Mouse (Mus musculus) layer of hippocampus, postnatal 14 days (tissue): Measurements from ENCODE around the gene Scaf1. TPM values are rescaled to one million over a fixed set of nuclear protein-coding genes. Genes with fewer than 3 reads are reported as not detected.
"Not testable (repeated sequence)": the region's sequence is repeated elsewhere in the genome, so short reads cannot be mapped to it uniquely, and the experiment has no call there.

Experiments
- DNase-seq, 2 experiments: peaks; one replicate each; pipeline ENCODE4 v3.0.0; 2021 to 2022; ENCODE audit warnings: low spot score in 2 of 2, mixed read lengths in 1 of 2
- total RNA-seq, 2 experiments: library from RNA; stranded (reverse); gene quantifications; 2 replicates each; pipeline ENCODE4 v1.2.3; 2021

Gene Scaf1
- total RNA-seq, 2 experiments from 2014 or later, result 153 to 158 TPM

DNA sequence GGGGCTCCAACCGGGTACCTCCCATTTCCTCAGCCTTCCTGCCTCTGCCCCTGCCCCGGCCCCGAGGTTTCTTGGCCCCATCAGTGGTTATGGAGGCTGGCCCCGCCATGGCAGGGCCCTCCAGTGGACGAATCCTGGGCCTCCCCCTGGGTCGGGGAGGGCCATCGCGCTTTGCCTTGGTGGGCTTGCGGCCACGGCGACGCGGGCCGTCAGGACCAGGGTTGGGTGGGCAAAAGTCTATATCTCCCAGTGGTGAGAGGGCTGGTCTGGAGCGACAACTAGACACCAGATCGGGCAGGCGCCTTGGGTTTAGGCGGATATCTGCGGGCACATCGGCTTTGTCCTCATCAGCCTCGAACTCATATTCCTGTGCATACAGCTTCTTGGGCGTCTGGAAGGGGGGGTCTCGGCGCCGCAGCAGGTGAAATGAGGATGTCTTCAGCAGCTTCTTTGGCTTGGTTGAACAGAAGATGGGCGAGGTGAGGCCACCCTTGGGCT is 30.7 kb upstream of the Scaf1 start:
- no peak for DNase-seq

DNA sequence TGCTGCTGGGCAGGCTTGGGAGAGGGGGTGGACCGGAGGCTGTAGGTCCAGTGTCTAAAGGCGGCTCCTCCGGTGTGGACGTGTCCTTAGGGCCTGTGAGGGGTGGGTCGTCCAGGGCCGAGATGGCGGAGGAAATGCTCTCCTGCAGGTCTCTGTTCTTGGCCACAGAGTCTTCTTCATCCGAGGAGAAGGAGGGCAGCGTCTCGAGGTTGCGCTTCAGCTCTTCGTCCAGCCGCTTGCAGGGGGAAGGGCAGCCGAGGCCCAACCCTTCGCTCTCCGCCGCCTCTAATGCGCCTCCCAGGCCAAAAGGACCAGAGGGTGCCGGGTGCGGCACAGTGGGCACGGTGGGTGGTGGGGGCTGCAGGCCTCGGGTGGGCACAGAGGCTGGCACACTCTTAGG is 29.6 kb upstream of the Scaf1 start:
- DNase-seq, result no peak

DNA sequence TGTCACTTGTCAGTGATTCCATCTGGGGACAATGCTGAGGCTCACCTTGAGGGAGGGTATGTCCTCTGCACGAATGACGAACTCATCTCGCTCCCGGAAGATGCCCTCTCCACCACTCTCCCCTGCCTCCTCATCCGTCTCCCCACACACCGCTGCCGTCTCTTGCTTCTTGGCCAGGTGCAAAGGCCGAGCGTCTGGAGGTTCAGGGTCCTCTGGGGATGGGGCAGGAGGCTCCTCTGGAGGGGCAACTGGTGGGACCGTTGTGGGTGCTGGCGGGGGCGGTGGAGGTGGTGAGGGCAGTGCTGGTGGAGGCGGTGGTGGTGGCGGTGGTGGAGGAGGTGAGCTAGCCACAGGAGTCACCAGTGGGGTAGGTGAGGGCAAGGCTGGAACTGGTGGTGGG is 27.1 kb upstream of the Scaf1 start:
- DNase-seq, result no peak

DNA sequence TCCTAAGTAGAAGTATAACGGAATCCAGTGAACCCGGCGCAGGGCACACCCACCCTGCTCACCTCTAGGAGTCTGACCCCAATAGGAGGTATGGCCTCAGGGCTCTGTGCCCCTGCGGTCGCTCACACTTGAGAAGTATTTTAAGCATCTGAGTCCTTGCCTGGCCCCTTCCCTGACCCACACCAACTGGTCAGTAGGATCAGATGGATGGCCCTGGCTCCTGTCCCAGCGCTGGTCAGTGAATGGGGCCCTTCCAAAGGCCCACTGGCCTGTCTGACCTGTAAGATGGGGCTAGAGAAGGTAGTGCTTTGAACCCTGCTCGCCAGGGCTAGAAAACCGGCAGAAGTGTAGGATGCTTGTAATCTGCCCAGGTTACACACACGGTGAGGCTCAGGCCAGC is 24.7 kb upstream of the Scaf1 start:
- no peak for DNase-seq

DNA sequence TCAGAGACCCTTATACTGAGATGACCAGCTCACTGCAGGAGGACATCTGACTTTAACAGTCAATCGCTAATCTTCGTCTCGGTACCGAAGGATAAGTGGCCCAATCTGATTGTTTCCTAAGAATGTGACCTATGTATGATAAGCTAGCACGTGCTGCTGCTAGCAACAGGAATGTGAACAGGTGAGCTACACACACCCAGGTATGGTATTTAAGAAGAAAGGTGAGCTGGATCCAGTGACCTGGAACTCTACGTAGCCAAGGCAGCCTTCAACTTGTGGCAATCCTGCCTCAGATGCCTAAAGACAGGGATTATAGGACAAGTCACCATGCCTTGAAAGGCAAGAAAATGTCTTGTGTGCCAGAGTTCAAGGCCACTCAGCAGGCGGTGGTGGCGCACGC is 22.2 kb upstream of the Scaf1 start:
- no peak for DNase-seq

DNA sequence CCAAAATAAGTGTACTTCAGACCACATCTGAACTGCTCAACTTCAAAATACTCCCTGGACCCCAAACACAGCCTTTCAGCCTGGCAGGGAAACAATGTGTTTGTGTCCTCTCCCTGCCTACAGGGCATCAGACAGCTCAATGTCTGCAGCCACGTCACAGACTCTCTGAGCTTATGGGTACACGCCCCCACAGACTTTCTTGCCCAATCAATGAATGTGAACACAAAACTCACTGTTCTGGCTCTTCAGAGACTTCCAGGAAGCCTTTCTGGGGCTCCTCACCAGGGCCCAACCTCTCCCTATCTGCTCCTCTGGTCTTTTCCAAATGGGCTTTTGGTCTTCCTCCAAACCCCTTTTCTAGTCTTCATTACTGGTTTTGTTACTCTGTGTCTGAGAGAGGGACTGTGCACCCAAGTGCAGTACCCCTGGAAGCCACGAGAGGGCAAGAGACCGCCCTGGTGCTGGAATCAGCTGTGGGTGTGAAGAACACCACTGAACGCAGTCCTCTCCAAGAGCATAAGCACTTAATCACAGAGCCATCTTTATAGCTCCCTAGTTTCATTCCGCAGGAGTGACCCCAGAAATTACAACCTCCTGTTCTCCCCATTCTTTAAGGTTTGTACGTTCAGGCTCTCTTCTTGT is 21.7 kb upstream of the Scaf1 start:
- no peak for DNase-seq

DNA sequence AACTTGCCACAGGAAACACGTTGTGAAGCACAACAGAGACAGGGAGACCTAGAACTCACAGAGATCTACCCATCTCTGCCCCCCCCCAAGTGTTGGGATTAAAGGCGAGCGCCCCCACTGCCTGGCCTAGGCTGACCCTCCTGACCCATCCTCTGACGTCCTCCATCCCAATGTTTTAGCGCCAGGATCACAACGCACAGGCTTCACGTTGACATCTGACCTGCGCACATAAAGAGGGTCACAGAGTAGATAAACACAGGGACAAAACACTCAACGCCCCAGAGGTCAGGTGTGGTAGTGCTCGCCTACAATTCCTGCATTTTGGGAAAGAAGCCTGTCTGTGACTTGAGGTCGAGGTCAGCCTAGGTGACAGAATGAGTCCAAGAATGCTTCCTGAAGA is 20.5 kb upstream of the Scaf1 start:
- DNase-seq, result no peak

DNA sequence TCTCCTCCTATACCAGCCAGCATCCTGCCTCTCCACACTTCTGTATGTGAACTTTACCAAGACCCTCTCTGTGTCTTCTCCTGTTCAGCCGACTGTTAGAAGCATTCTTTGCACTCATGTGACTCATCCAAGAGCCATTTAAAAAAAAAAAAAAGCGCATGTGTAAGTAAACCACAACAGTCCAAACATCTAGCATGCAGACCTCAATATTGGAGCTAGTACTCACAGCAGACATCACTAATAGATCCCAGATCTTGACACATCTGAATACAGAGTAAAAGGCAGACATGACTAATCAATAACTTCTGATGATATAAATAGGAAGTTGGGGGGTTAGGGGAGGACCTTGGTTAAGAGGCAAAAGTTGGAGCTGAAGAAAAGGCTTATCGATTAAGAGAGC is 19.5 kb upstream of the Scaf1 start:
- DNase-seq, result no peak

DNA sequence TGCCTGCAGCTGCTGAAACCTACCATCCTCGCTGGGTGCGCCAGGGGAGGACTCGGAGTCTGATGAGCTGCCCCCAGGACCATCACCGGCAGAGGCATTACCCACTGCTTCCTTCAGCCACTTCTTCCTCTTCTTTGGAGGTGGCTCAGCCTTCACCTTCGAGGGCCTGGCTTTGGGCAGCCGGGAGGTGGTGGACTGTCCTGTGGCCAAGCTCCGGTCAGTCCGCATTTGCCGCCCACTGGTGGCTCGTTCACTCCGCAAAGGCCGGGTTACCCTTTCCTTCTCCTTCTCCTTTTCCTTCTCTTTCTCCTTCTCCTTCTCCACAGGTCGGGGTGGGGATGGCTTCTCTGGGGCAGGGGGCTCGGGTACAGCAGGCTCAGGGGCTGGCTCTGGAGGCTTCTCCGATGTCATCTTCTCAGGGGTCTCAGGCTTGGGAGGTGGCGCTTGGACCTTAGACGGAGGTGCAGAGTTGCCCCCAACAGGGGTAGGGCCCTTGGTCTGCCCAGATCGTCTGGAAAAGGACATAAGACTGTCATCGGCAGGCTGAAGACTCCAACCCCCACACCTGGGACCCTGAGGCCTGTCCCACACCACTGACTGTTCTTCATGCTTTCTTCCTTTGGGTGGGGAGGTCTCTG is 17.7 kb upstream of the Scaf1 start:
- DNase-seq, result no peak

DNA sequence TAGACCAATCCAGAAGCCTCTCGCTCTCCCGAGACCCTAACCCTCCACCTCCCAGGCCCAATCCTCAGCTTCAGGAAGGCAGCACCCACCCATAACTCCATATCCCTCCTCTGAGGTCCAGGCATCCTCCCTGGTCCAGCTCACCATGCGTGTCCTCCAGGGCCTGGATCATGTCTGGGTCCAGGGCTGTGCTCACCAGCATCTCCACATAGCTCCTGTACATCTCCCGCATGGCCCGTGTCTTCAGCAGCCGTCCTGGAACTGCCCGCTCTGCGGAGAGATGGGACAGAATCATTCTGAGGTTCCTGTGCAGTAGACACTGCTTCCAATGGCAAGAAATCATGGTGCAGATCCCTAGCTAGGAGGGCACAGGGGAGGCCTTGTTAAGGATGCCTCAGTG is 14.7 kb upstream of the Scaf1 start:
- DNase-seq, result no peak

DNA sequence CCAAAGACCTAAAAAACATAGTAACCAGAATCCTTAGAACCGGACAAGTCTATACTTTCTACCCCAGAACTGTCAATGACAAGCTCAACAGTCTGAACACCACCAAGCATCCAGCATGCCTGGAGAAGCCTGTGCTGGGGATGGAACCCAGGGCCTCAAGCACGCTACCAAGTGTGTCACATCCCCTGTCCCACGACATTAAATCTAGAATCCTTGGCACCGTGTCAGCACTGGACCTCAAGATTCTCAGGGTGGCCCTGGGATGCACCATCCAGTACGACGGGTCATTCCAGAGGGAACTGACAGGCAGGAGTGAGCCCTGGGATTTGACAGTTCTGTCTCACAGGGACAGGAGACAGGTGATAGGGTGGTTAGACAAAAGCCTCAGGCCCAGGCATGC is 13.8 kb upstream of the Scaf1 start:
- DNase-seq, result no peak

DNA sequence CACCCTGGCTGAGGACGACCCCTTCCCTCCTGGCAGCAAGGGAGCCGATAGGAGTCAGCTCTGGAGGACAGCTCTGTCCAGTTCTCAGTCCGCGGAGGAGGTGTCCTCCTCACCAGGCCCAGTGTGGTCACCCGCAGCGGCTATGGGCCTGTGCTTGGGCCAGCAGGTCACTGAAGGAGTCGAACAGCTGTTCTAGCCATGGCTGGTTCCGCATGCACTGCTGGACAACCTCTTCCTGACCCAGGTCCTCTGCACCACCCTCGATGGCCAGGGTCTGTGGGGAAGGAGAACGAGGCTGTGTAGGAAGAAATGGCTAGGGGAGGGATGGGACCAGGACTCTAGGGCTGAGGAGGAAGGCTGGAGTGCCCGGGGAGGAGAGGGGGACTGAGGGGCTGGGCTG is 12.2 kb upstream of the Scaf1 start:
- no peak for DNase-seq

DNA sequence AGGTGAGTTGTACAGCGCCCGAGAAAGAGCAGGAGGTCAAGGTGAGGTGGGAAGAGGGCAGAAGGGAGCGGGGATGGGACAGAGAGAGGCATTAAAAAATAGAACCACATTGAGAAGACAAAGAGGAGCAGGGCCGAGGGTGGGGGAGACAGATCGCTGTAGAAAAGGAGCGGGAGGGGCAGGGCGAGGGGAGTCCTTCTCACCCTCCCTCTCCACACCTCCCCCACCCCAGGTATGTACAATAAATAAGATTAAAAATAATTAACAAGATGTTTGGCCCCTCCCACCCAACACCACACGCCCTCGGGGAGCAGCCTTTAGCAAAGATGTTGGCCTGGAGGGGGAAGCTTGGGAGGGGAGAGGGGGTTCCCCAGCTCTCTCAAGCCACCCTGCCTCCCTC is 11.6 kb upstream of the Scaf1 start:
- no peak for DNase-seq

DNA sequence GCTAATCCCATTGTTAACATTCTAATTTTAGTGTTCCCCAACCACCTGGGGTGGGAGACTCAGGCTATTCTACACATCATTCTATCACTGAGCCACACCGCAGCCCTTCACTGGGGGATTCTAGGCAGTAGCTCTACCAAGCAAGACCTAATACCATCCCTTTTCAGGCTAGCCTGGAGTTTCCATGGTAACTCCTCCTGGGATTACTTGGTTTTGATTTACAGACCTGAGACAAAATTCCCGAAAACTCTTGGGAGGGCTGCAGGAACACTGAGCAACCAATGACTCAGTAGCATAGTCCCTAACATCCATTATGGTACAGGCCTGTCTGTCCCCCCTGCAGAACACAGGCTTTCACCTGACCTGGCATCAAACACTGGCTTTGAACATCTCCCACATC is 10.1 kb upstream of the Scaf1 start:
- no peak for DNase-seq

DNA sequence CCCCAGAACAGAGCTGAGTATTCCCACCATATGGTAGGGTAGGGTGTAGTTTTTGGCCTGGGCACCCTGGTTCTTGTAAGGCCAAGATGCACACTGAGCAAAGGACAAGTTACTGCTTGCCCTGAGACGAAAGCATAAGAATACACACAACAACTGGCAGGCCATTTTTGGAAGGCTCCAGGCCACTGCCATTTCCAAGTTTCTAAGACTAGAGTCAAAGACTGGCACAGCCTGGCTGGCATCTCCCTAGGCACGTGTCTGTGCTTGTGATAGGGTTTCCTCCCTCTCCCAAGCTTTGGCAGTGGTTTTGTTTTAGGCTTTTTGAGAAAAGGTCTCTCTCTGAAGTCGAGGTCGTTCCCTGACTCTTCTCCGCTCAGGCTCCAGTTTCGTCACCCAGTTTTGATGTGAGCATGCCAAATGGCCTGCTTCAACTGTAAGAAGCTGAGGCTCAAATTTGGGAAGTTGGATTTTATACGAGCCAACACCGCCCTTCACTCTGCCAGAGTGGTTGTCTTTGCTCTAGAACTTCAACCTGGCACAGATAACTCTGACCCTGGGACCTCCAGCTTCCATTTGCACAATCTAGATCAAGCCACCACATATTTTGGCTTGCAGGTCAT is 9.5 kb upstream of the Scaf1 start:
- peak in 1 of 2 experiments; percentile 35 for DNase-seq

DNA sequence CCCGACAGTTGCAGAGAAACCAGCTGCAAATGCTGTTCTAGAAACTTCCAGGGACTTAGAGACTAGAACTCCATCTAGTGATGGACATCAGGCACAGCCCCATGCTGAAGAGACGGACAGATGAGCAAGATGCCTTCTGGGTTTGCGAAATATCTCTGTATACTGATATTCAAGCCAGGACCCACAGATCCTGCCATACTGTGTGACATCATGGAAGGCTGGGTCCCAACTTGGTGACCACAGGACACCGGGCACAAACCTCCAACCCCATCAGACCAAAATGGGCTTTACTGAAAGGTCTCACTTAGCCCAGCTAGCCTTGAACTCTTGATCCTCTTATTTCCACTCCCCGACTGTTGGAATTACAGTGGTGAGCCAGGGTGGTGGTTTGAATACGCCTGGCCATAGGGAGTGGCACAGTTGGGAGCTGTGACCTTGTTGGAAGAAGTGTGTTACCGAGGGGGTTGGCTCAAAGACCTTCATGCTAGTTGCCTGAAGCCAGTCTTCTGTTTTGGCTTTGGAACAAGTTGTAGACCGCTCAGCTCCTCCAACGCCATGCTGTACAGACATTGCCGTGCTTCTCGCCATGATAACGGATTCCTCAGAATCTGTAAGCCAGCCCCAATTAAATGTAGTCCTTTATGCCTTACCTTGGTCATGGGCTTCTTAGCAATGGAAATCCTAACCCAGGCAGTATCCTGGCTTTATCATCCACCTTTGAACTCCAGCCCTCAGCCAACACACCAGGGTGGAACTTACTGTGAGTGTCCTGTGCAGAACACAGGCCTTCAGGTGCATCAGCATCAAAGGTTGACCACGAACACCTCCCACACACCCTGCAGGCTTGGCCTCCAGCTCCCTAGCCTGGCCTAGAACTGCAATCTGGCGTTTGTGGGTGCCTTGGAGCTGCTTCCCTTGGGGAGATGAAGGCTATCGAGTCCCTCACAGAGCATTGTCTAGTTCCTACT is 8.4 kb upstream of the Scaf1 start:
- no peak for DNase-seq

DNA sequence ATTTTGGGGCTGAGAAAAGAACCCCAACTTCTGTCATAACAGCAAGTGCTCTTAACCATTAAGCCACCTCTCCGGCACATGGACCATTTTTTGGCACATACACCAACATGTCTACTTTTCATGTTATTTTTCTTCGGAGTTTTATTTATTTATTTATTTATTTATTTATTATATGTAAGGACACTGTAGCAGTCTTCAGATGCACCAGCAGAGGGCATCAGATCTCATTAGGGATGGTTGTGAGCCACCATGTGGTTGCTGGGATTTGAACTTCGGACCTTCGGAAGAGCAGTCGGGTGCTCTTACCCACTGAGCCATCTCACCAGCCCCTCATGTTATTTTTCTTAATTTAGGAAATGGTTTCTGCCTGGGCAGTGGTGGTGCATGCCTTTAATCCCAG is 7.5 kb upstream of the Scaf1 start:
- not testable (repeated sequence) for DNase-seq

DNA sequence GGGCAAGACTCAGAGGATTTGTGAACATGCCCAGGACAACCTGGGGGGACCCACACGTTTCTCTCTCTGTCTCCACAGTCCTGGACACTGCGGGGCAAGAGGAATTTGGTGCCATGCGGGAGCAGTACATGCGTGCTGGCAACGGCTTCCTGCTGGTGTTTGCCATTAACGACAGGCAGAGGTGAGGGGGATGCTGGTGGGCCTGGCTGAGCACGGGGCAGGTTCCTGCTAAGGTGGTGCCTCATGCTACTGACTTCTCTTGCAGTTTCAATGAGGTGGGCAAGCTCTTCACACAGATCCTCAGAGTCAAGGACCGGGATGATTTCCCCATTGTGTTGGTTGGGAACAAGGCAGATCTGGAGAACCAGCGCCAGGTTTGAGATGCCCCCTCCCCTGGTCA is 4.1 kb upstream of the Scaf1 start:
- no peak for DNase-seq

DNA sequence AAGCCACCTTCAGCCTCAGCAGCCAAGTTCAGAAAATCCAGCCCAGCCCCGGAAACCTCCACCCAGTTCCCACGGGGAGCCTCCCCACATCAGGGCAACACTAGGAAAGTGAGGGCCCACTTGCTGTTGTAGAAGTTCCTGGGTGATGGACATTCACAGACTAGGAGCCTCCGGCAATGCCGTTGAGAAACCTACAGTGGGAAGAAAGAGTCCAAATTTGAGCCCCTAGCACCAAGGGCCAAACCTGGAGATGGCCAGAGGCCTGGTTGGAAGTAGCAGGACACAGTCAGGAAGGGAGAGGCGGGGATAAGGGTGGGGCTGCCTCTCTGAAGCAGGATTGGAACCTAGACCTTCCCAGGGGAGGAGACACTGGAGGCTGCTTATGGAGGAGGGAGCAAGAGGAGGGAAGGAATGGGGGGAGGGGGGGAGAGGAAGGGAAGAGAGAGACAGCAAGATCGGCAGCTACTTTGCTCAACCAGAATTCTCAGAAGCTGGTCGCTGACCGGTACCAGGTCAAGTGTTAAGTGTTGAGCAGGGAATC is 2.9 kb upstream of the Scaf1 start:
- DNase-seq, result no peak

DNA sequence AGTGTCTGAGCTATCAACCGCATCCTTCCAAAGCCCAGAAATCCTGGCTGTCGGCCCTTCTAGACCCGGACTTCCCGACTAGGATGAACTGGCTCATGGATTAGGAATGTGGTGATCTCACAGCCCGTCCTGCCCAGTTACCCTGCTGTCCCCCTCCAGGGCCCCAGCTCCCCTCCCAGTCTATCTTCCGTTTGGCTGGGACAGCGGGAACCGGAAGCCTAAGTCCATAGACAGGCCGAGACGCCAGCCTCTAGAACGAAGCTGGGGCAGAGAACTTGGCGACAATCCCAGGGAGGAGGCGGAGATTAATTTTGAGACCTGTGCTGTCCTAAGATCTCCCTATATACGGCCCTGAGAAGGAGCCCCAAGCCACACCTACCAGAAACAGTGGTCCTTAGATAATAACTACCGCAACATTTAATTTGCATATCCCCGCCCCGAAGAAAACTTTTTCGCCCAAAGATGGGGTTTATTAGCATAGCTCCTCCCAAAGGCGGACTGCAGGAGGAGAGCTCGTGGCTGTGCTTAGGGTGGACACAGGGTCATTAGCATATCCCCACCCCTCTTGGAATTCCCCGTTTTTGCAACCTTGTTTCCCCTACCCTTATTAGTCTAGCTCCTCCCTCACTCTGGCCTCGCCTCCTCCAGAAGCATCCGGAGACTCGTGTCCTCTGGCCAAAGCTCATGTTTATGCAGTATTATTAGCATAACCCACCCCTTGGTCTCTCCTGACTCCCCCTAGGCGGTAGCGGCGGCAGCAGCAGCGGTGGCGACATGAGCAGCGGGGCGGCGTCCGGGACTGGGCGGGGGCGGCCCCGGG is 1.3 kb upstream of the Scaf1 start, which contains the start of gene Rras:
TSS of gene Rras (plus strand) at position 720 of the 820 bp plus-strand sequence.
- DNase-seq, result peak; percentile 68 to 93
